Mouse (Mus musculus) right cerebral cortex, adult 2 months (tissue): ENCODE data around the gene Krtap3-1.

Experiments
- DNase-seq, 2 experiments: peaks; one replicate each; pipeline ENCODE4 v3.0.0; 2021 to 2022; ENCODE audit warnings: low spot score in 2 of 2

Krtap3-1 gene

DNA sequence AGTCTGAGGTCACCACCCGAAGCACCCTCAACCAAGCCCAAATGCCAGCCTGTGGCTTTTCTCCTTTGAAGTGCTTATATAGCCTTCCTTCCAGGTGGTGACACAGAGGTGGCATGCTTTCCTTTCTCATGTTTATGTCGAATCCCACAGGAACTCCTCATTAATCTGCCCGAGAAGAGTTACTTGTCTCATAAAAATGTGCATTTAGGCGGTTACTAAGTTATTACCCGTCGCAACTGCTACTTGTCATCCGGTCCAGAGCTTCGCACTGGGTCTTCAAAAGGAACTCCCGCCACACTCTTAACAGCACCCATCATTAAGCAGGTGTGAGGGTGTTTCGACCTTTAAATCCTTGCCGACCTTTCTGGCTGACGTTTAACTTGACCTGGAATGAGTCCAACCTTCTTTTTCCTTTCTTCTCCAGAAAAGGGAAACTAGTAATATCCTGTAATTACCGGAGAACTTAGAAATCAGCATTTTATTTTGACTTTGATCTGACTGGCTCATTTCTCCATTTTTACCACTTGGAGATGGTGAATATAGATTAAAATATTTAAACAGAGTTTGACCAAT lies 45.1 kb downstream of the Krtap3-1 start, which contains the start of gene Krt39:
Gene Krt39 (minus strand): TSS at position 51 of the 573 bp plus-strand sequence.
- DNase-seq, result no peak
